Mouse (Mus musculus) layer of hippocampus, adult 8-10 months (tissue): ENCODE results near the gene Tmed1. TPM values are rescaled to one million over a fixed set of nuclear protein-coding genes. Genes with fewer than 3 reads are reported as not detected.
"Not testable (repeated sequence)": the region's sequence is repeated elsewhere in the genome, so short reads cannot be mapped to it uniquely, and the experiment has no call there.

Experiments
- DNase-seq, 2 experiments: peaks; one replicate each; pipeline ENCODE4 v3.0.0; 2022; ENCODE audit warnings: low spot score in 2 of 2
- total RNA-seq, 4 experiments: library from RNA; stranded (reverse); gene quantifications; 2 replicates each; pipeline ENCODE4 v1.2.4; 2022

Gene Tmed1
- total RNA-seq, 4 experiments from 2014 or later = 10.2 to 16.2 (median 13.8) TPM

- no peak for DNase-seq
Observed at GRCm38 (mm10) chr9:21525937-21526633, 16.0 kb upstream of the Tmed1 start, which contains the start of gene AB124611. Gene AB124611, plus strand, starts transcription at chr9:21526176.

- no peak for DNase-seq
Observed at GRCm38 (mm10) chr9:21525142-21525936, 15.3 kb upstream of the Tmed1 start.

GRCm38 (mm10) chr9:21518690-21519089, 8.6 kb upstream of the Tmed1 start:
- DNase-seq = not testable (repeated sequence)

- no peak for DNase-seq
Observed at GRCm38 (mm10) chr9:21517947-21518495, 8.0 kb upstream of the Tmed1 start.

GRCm38 (mm10) chr9:21513466-21513865, 3.4 kb upstream of the Tmed1 start:
- no peak for DNase-seq

GRCm38 (mm10) chr9:21511052-21511451, 1.0 kb upstream of the Tmed1 start:
- DNase-seq = no peak

GRCm38 (mm10) chr9:21510689-21511015, 600 bp upstream of the Tmed1 start:
- DNase-seq = no peak

- peak in 1 of 2 experiments; percentile 26 for DNase-seq
Observed at GRCm38 (mm10) chr9:21508871-21509404, 1.1 kb downstream of the Tmed1 start.

GRCm38 (mm10) chr9:21507753-21508430, 2.2 kb downstream of the Tmed1 start:
- peak in 1 of 2 experiments; percentile 16 for DNase-seq

- DNase-seq = no peak
Observed at GRCm38 (mm10) chr9:21505767-21506166, 4.3 kb downstream of the Tmed1 start.

GRCm38 (mm10) chr9:21503352-21503751, 6.7 kb downstream of the Tmed1 start:
- no peak for DNase-seq

- no peak for DNase-seq
Observed at GRCm38 (mm10) chr9:21498284-21498902, 11.7 kb downstream of the Tmed1 start.

GRCm38 (mm10) chr9:21497664-21498063, 12.4 kb downstream of the Tmed1 start:
- DNase-seq = no peak

- DNase-seq = peak; percentile 54 to 55
Observed at GRCm38 (mm10) chr9:21497050-21497542, 13.0 kb downstream of the Tmed1 start.

- DNase-seq = no peak
Observed at GRCm38 (mm10) chr9:21496308-21497049, 13.6 kb downstream of the Tmed1 start.

- DNase-seq = no peak
Observed at GRCm38 (mm10) chr9:21494726-21495125, 15.3 kb downstream of the Tmed1 start.

- no peak for DNase-seq
Observed at GRCm38 (mm10) chr9:21493907-21494306, 16.1 kb downstream of the Tmed1 start.

GRCm38 (mm10) chr9:21490696-21491095, 19.4 kb downstream of the Tmed1 start:
- DNase-seq = no peak

GRCm38 (mm10) chr9:21488246-21488645, 21.8 kb downstream of the Tmed1 start:
- DNase-seq = not testable (repeated sequence)

- DNase-seq = no peak
Observed at GRCm38 (mm10) chr9:21484065-21484464, 26.0 kb downstream of the Tmed1 start.
